Mouse (Mus musculus): ENCODE measurements around the gene Phactr2. TPM values are rescaled to one million over a fixed set of nuclear protein-coding genes. Genes with fewer than 3 reads are reported as not detected.

The Phactr2 gene
- polyA plus RNA-seq, 1 experiment from 2014 or later: 8.1 TPM

- Histone ChIP-seq H3K36me3 (ENCODE audit: control insufficient read depth, insufficient read depth) (peaks cover 17% of the 10 kb centered on the region), H3K4me3 (replicated peaks; ENCODE audit: low read length) (no peak overlapping the region), H3K27me3 (replicated peaks; ENCODE audit: control insufficient read depth, insufficient read depth, low read length) (no peaks in the 10 kb centered on the region), H3K27ac (ENCODE audit: low read length) (no peak overlapping the region), H3K4me1 (replicated peaks; ENCODE audit: control insufficient read depth, insufficient read depth, low read length) (no peaks in the 10 kb centered on the region), H3K4me2 (ENCODE audit: low read length) (no peak overlapping the region), H3K9ac (replicated peaks; ENCODE audit: low read depth, low read length) (no peak overlapping the region), H3K9me3 (ENCODE audit: control insufficient read depth, low read length) (no peaks in the 10 kb centered on the region)
- ATAC-seq: no peak
- WGBS: 95% methylated on average over 3 of the region's 3 CpGs
Observed at GRCm38 (mm10) chr10:13186754-13187153, 287.5 kb downstream of the Phactr2 start.

- Histone ChIP-seq H3K4me2 (ENCODE audit: low read length) (no peak overlapping the region), H3K36me3 (ENCODE audit: control insufficient read depth, insufficient read depth) (peaks cover 35% of the 10 kb centered on the region), H3K4me1 (replicated peaks; ENCODE audit: control insufficient read depth, insufficient read depth, low read length) (no peaks in the 10 kb centered on the region), H3K27me3 (replicated peaks; ENCODE audit: control insufficient read depth, insufficient read depth, low read length) (no peaks in the 10 kb centered on the region), H3K4me3 (replicated peaks; ENCODE audit: low read length) (no peak overlapping the region), H3K9me3 (ENCODE audit: control insufficient read depth, low read length) (no peaks in the 10 kb centered on the region), H3K9ac (replicated peaks; ENCODE audit: low read depth, low read length) (no peak overlapping the region), H3K27ac (ENCODE audit: low read length) (no peak overlapping the region)
- WGBS: 92% methylated on average over 4 of the region's 4 CpGs
- no peak for ATAC-seq
Observed at GRCm38 (mm10) chr10:13184170-13184766, 289.9 kb downstream of the Phactr2 start.

- Histone ChIP-seq H3K9ac (replicated peaks; ENCODE audit: low read depth, low read length) (no peak overlapping the region), H3K36me3 (ENCODE audit: control insufficient read depth, insufficient read depth) (peaks cover 54% of the 10 kb centered on the region), H3K27ac (ENCODE audit: low read length) (no peak overlapping the region), H3K4me3 (replicated peaks; ENCODE audit: low read length) (no peak overlapping the region), H3K9me3 (ENCODE audit: control insufficient read depth, low read length) (no peaks in the 10 kb centered on the region), H3K27me3 (replicated peaks; ENCODE audit: control insufficient read depth, insufficient read depth, low read length) (no peaks in the 10 kb centered on the region), H3K4me1 (replicated peaks; ENCODE audit: control insufficient read depth, insufficient read depth, low read length) (no peaks in the 10 kb centered on the region), H3K4me2 (ENCODE audit: low read length) (no peak overlapping the region)
- ATAC-seq: no peak
- WGBS: 94% methylated on average over 7 of the region's 7 CpGs
Observed at GRCm38 (mm10) chr10:13180211-13180610, 294.0 kb downstream of the Phactr2 start.

GRCm38 (mm10) chr10:13177973-13178624, 296.1 kb downstream of the Phactr2 start, which contains the start of gene Zc2hc1b:
TSS of gene Zc2hc1b (minus strand) at chr10:13178023.
- Histone ChIP-seq H3K4me3 (replicated peaks; ENCODE audit: low read length) (no peak within 1 kb of the TSS), H3K36me3 (ENCODE audit: control insufficient read depth, insufficient read depth) (peaks cover 51% of the 10 kb centered on the region), H3K4me2 (ENCODE audit: low read length) (no peak within 1 kb of the TSS), H3K4me1 (replicated peaks; ENCODE audit: control insufficient read depth, insufficient read depth, low read length) (0 out of 2 replicates have a peak, but pooled peaks cover under 1% of the 10 kb centered on the region), H3K9ac (replicated peaks; ENCODE audit: low read depth, low read length) (no peak within 1 kb of the TSS), H3K27ac (ENCODE audit: low read length) (no peak within 1 kb of the TSS), H3K27me3 (replicated peaks; ENCODE audit: control insufficient read depth, insufficient read depth, low read length) (no peaks in the 10 kb centered on the region), H3K9me3 (ENCODE audit: control insufficient read depth, low read length) (no peaks in the 10 kb centered on the region)
- 84% methylated on average over 7 of the region's 7 CpGs for WGBS
- no peak for ATAC-seq

- no peaks in the 10 kb centered on the region for H3K9me3 ChIP-seq (ENCODE audit: control insufficient read depth, low read length)
- no peak overlapping the region for H3K4me3 ChIP-seq (replicated peaks; ENCODE audit: low read length)
- no peaks in the 10 kb centered on the region for H3K27me3 ChIP-seq (replicated peaks; ENCODE audit: control insufficient read depth, insufficient read depth, low read length)
- H3K27ac ChIP-seq (ENCODE audit: low read length): no peak overlapping the region
- peaks cover 15% of the 10 kb centered on the region for H3K4me1 ChIP-seq (replicated peaks; ENCODE audit: control insufficient read depth, insufficient read depth, low read length)
- H3K36me3 ChIP-seq (ENCODE audit: control insufficient read depth, insufficient read depth): peaks cover 35% of the 10 kb centered on the region
- ATAC-seq: no peak
- H3K9ac ChIP-seq (replicated peaks; ENCODE audit: low read depth, low read length): no peak overlapping the region
- H3K4me2 ChIP-seq (ENCODE audit: low read length): no peak overlapping the region
- WGBS: 91% methylated on average over 7 of the region's 7 CpGs
Observed at GRCm38 (mm10) chr10:13175866-13176265, 298.3 kb downstream of the Phactr2 start.

- H3K9me3 ChIP-seq (ENCODE audit: control insufficient read depth, low read length): no peaks in the 10 kb centered on the region
- H3K27ac ChIP-seq (ENCODE audit: low read length): no peak overlapping the region
- H3K27me3 ChIP-seq (replicated peaks; ENCODE audit: control insufficient read depth, insufficient read depth, low read length): no peaks in the 10 kb centered on the region
- ATAC-seq: peak; percentile 73
- H3K36me3 ChIP-seq (ENCODE audit: control insufficient read depth, insufficient read depth): peaks cover 11% of the 10 kb centered on the region
- 41% methylated on average over 10 of the region's 10 CpGs for WGBS
- 0 out of 2 replicates have a peak overlapping the region, but pooled peaks have one; percentile 7 for H3K4me2 ChIP-seq (ENCODE audit: low read length)
- H3K4me1 ChIP-seq (replicated peaks; ENCODE audit: control insufficient read depth, insufficient read depth, low read length): peaks cover 19% of the 10 kb centered on the region
- no peak overlapping the region for H3K4me3 ChIP-seq (replicated peaks; ENCODE audit: low read length)
- no peak overlapping the region for H3K9ac ChIP-seq (replicated peaks; ENCODE audit: low read depth, low read length)
Observed at GRCm38 (mm10) chr10:13172798-13173221, 301.4 kb downstream of the Phactr2 start.

- Histone ChIP-seq H3K9ac (replicated peaks; ENCODE audit: low read depth, low read length) (no peak overlapping the region), H3K27ac (ENCODE audit: low read length) (peak overlapping the region; percentile 39; the same call in 1 of the 2 replicates)
- 0 out of 2 replicates have a peak, but pooled peaks have one; percentile 24 for ATAC-seq
Observed at GRCm38 (mm10) chr10:13171461-13171860, 302.8 kb downstream of the Phactr2 start.

GRCm38 (mm10) chr10:13170739-13171448, 303.3 kb downstream of the Phactr2 start:
- H3K27ac ChIP-seq (ENCODE audit: low read length): peak overlapping the region; percentile 41
- H3K9me3 ChIP-seq (ENCODE audit: control insufficient read depth, low read length): no peaks in the 10 kb centered on the region
- H3K36me3 ChIP-seq (ENCODE audit: control insufficient read depth, insufficient read depth): no peaks in the 10 kb centered on the region
- ATAC-seq: peak; percentile 64
- peaks cover 19% of the 10 kb centered on the region for H3K4me1 ChIP-seq (replicated peaks; ENCODE audit: control insufficient read depth, insufficient read depth, low read length)
- H3K9ac ChIP-seq (replicated peaks; ENCODE audit: low read depth, low read length): no peak overlapping the region
- peak overlapping the region; percentile 10; the same call in 1 of the 2 replicates for H3K4me2 ChIP-seq (ENCODE audit: low read length)
- H3K27me3 ChIP-seq (replicated peaks; ENCODE audit: control insufficient read depth, insufficient read depth, low read length): no peaks in the 10 kb centered on the region
- H3K4me3 ChIP-seq (replicated peaks; ENCODE audit: low read length): no peak overlapping the region
- 31% methylated on average over 12 of the region's 12 CpGs for WGBS

More at GRCm38 (mm10) chr10:13171461-13171860, 302.8 kb downstream of the Phactr2 start:
- Histone ChIP-seq H3K9me3 (ENCODE audit: control insufficient read depth, low read length) (no peaks in the 10 kb centered on the region), H3K27me3 (replicated peaks; ENCODE audit: control insufficient read depth, insufficient read depth, low read length) (no peaks in the 10 kb centered on the region), H3K4me2 (ENCODE audit: low read length) (no peak overlapping the region), H3K4me1 (replicated peaks; ENCODE audit: control insufficient read depth, insufficient read depth, low read length) (peaks cover 19% of the 10 kb centered on the region), H3K36me3 (ENCODE audit: control insufficient read depth, insufficient read depth) (no peaks in the 10 kb centered on the region), H3K4me3 (replicated peaks; ENCODE audit: low read length) (no peak overlapping the region)
- WGBS: 39% methylated on average over 2 of the region's 2 CpGs

- Histone ChIP-seq H3K4me2 (ENCODE audit: low read length) (no peak overlapping the region), H3K27me3 (replicated peaks; ENCODE audit: control insufficient read depth, insufficient read depth, low read length) (no peaks in the 10 kb centered on the region), H3K27ac (ENCODE audit: low read length) (no peak overlapping the region), H3K4me1 (replicated peaks; ENCODE audit: control insufficient read depth, insufficient read depth, low read length) (peaks cover 19% of the 10 kb centered on the region), H3K4me3 (replicated peaks; ENCODE audit: low read length) (no peak overlapping the region), H3K9ac (replicated peaks; ENCODE audit: low read depth, low read length) (no peak overlapping the region), H3K36me3 (ENCODE audit: control insufficient read depth, insufficient read depth) (no peaks in the 10 kb centered on the region), H3K9me3 (ENCODE audit: control insufficient read depth, low read length) (peaks cover 3% of the 10 kb centered on the region; the same call in 1 of the 2 replicates)
- 87% methylated on average over 5 of the region's 5 CpGs for WGBS
- ATAC-seq: no peak
Observed at GRCm38 (mm10) chr10:13168461-13168860, 305.8 kb downstream of the Phactr2 start.
